Mouse (Mus musculus): ENCODE data around the gene Zfp202. TPM values are rescaled to one million over a fixed set of nuclear protein-coding genes. Genes with fewer than 3 reads are reported as not detected.
"Not testable (repeated sequence)": the region's sequence is repeated elsewhere in the genome, so short reads cannot be mapped to it uniquely, and the experiment has no call there.

Zfp202 gene
- polyA plus RNA-seq (2014; fragmentation: Nextera tagmentation; extraction: Ambion mirVana): 6.2 and 7.9 TPM in 2 replicates

- H3K9ac ChIP-seq (ENCODE audit: low read length): peak within 1 kb of the TSS; percentile 76
- under 1% methylated on average over 56 of the region's 63 CpGs for WGBS
- ATAC-seq (ENCODE audit: insufficient number of reproducible peaks, low FRiP score, low TSS enrichment, low read depth) (peak; percentile 97), DNase-seq (ENCODE audit: low spot score) (peak; percentile 89)
- H3K36me3 ChIP-seq (ENCODE audit: control insufficient read depth, insufficient read depth, low read length): no peaks in the 10 kb centered on the region
- H3K27me3 ChIP-seq (ENCODE audit: control insufficient read depth, insufficient read depth, low read length): no peaks in the 10 kb centered on the region
- peak within 1 kb of the TSS; percentile 72 for H3K4me2 ChIP-seq (ENCODE audit: low read depth, severe bottlenecking)
- H3K4me3 ChIP-seq (ENCODE audit: low read depth, low read length): peak within 1 kb of the TSS; percentile 74
- H3K27ac ChIP-seq (replicated peaks; ENCODE audit: low read depth, low read length): no peak within 1 kb of the TSS
- no peaks in the 10 kb centered on the region for H3K9me3 ChIP-seq (ENCODE audit: control insufficient read depth, low read length)
- peaks cover 3% of the 10 kb centered on the region; the same call in 1 of the 2 replicates for H3K4me1 ChIP-seq (ENCODE audit: control insufficient read depth, insufficient read depth, low read length)
Observed at GRCm38 (mm10) chr9:40192098-40193038, at the start of gene Zfp202. Gene Zfp202 (plus strand): TSS chr9:40192316.

GRCm38 (mm10) chr9:40155118-40155644 lies 36.9 kb upstream of the Zfp202 start:
- no peak overlapping the region for H3K4me2 ChIP-seq (ENCODE audit: low read depth, severe bottlenecking)
- 71% methylated on average over 4 of the region's 4 CpGs for whole genome bisulfite sequencing
- H3K27me3 ChIP-seq (ENCODE audit: control insufficient read depth, insufficient read depth, low read length): no peaks in the 10 kb centered on the region
- no peaks in the 10 kb centered on the region for H3K4me1 ChIP-seq (ENCODE audit: control insufficient read depth, insufficient read depth, low read length)
- no peaks in the 10 kb centered on the region for H3K36me3 ChIP-seq (ENCODE audit: control insufficient read depth, insufficient read depth, low read length)
- no peak overlapping the region for H3K9ac ChIP-seq (ENCODE audit: low read length)
- DNase-seq (ENCODE audit: low spot score) (no peak), ATAC-seq (ENCODE audit: insufficient number of reproducible peaks, low FRiP score, low TSS enrichment, low read depth) (no peak)
- H3K4me3 ChIP-seq (ENCODE audit: low read depth, low read length): no peak overlapping the region
- H3K9me3 ChIP-seq (ENCODE audit: control insufficient read depth, low read length): no peaks in the 10 kb centered on the region
- no peak overlapping the region for H3K27ac ChIP-seq (replicated peaks; ENCODE audit: low read depth, low read length)

GRCm38 (mm10) chr9:40166446-40166845 lies 25.7 kb upstream of the Zfp202 start:
- DNase-seq (ENCODE audit: low spot score): no peak
- ATAC-seq (ENCODE audit: insufficient number of reproducible peaks, low FRiP score, low TSS enrichment, low read depth): no peak

GRCm38 (mm10) chr9:40177017-40177416 lies 15.1 kb upstream of the Zfp202 start:
- Histone ChIP-seq H3K9ac (ENCODE audit: low read length) (no peak overlapping the region), H3K9me3 (ENCODE audit: control insufficient read depth, low read length) (no peaks in the 10 kb centered on the region), H3K4me2 (ENCODE audit: low read depth, severe bottlenecking) (no peak overlapping the region), H3K4me1 (ENCODE audit: control insufficient read depth, insufficient read depth, low read length) (no peaks in the 10 kb centered on the region), H3K36me3 (ENCODE audit: control insufficient read depth, insufficient read depth, low read length) (no peaks in the 10 kb centered on the region), H3K27ac (replicated peaks; ENCODE audit: low read depth, low read length) (no peak overlapping the region), H3K4me3 (ENCODE audit: low read depth, low read length) (no peak overlapping the region), H3K27me3 (ENCODE audit: control insufficient read depth, insufficient read depth, low read length) (no peaks in the 10 kb centered on the region)
- WGBS: 92% methylated on average over 6 of the region's 6 CpGs
- no peak for DNase-seq (ENCODE audit: low spot score)
- no peak for ATAC-seq (ENCODE audit: insufficient number of reproducible peaks, low FRiP score, low TSS enrichment, low read depth)

More at GRCm38 (mm10) chr9:40166446-40166845, 25.7 kb upstream of the Zfp202 start:
- Histone ChIP-seq H3K4me3 (ENCODE audit: low read depth, low read length) (no peak overlapping the region), H3K27ac (replicated peaks; ENCODE audit: low read depth, low read length) (no peak overlapping the region), H3K4me2 (ENCODE audit: low read depth, severe bottlenecking) (no peak overlapping the region), H3K9ac (ENCODE audit: low read length) (no peak overlapping the region), H3K36me3 (ENCODE audit: control insufficient read depth, insufficient read depth, low read length) (no peaks in the 10 kb centered on the region), H3K9me3 (ENCODE audit: control insufficient read depth, low read length) (no peaks in the 10 kb centered on the region), H3K27me3 (ENCODE audit: control insufficient read depth, insufficient read depth, low read length) (no peaks in the 10 kb centered on the region), H3K4me1 (ENCODE audit: control insufficient read depth, insufficient read depth, low read length) (no peaks in the 10 kb centered on the region)
- WGBS: 96% methylated on average over 1 of the region's 1 CpGs

GRCm38 (mm10) chr9:40180620-40181019 lies 11.5 kb upstream of the Zfp202 start, which contains the start of gene Olfr986:
Gene Olfr986 (plus strand): TSS chr9:40180920.
- Histone ChIP-seq H3K27me3 (ENCODE audit: control insufficient read depth, insufficient read depth, low read length) (no peaks in the 10 kb centered on the region), H3K27ac (replicated peaks; ENCODE audit: low read depth, low read length) (no peak within 1 kb of the TSS), H3K4me1 (ENCODE audit: control insufficient read depth, insufficient read depth, low read length) (no peaks in the 10 kb centered on the region), H3K9me3 (ENCODE audit: control insufficient read depth, low read length) (no peaks in the 10 kb centered on the region), H3K4me2 (ENCODE audit: low read depth, severe bottlenecking) (no peak within 1 kb of the TSS), H3K4me3 (ENCODE audit: low read depth, low read length) (no peak within 1 kb of the TSS), H3K36me3 (ENCODE audit: control insufficient read depth, insufficient read depth, low read length) (no peaks in the 10 kb centered on the region), H3K9ac (ENCODE audit: low read length) (no peak within 1 kb of the TSS)
- WGBS: 84% methylated on average over 5 of the region's 5 CpGs
- DNase-seq (ENCODE audit: low spot score): no peak
- ATAC-seq (ENCODE audit: insufficient number of reproducible peaks, low FRiP score, low TSS enrichment, low read depth): no peak

- H3K27me3 ChIP-seq (ENCODE audit: control insufficient read depth, insufficient read depth, low read length); H3K27ac ChIP-seq (replicated peaks; ENCODE audit: low read depth, low read length); H3K4me2 ChIP-seq (ENCODE audit: low read depth, severe bottlenecking); H3K4me3 ChIP-seq (ENCODE audit: low read depth, low read length); H3K36me3 ChIP-seq (ENCODE audit: control insufficient read depth, insufficient read depth, low read length); DNase-seq (ENCODE audit: low spot score); H3K9ac ChIP-seq (ENCODE audit: low read length); H3K4me1 ChIP-seq (ENCODE audit: control insufficient read depth, insufficient read depth, low read length); H3K9me3 ChIP-seq (ENCODE audit: control insufficient read depth, low read length); ATAC-seq (ENCODE audit: insufficient number of reproducible peaks, low FRiP score, low TSS enrichment, low read depth): not testable (repeated sequence)
- WGBS: 79% methylated on average over 2 of the region's 2 CpGs
Observed at GRCm38 (mm10) chr9:40185166-40185565, 7.0 kb upstream of the Zfp202 start.

- ATAC-seq (ENCODE audit: insufficient number of reproducible peaks, low FRiP score, low TSS enrichment, low read depth) (no peak), DNase-seq (ENCODE audit: low spot score) (no peak)
- H3K27ac ChIP-seq (replicated peaks; ENCODE audit: low read depth, low read length): no peak overlapping the region
- 95% methylated on average over 8 of the region's 9 CpGs for WGBS
- H3K4me3 ChIP-seq (ENCODE audit: low read depth, low read length): peak overlapping the region; percentile 74; the same call in 1 of the 2 replicates
- H3K9me3 ChIP-seq (ENCODE audit: control insufficient read depth, low read length): no peaks in the 10 kb centered on the region
- H3K4me1 ChIP-seq (ENCODE audit: control insufficient read depth, insufficient read depth, low read length): peaks cover 3% of the 10 kb centered on the region; the same call in 1 of the 2 replicates
- no peaks in the 10 kb centered on the region for H3K36me3 ChIP-seq (ENCODE audit: control insufficient read depth, insufficient read depth, low read length)
- H3K4me2 ChIP-seq (ENCODE audit: low read depth, severe bottlenecking): peak overlapping the region; percentile 72
- no peaks in the 10 kb centered on the region for H3K27me3 ChIP-seq (ENCODE audit: control insufficient read depth, insufficient read depth, low read length)
- H3K9ac ChIP-seq (ENCODE audit: low read length): peak overlapping the region; percentile 76; the same call in 1 of the 2 replicates
Observed at GRCm38 (mm10) chr9:40191086-40191876, 835 bp upstream of the Zfp202 start.

- Histone ChIP-seq H3K4me2 (ENCODE audit: low read depth, severe bottlenecking) (no peak overlapping the region), H3K27me3 (ENCODE audit: control insufficient read depth, insufficient read depth, low read length) (no peaks in the 10 kb centered on the region), H3K9ac (ENCODE audit: low read length) (no peak overlapping the region), H3K36me3 (ENCODE audit: control insufficient read depth, insufficient read depth, low read length) (no peaks in the 10 kb centered on the region), H3K9me3 (ENCODE audit: control insufficient read depth, low read length) (no peaks in the 10 kb centered on the region), H3K27ac (replicated peaks; ENCODE audit: low read depth, low read length) (no peak overlapping the region), H3K4me1 (ENCODE audit: control insufficient read depth, insufficient read depth, low read length) (peaks cover 3% of the 10 kb centered on the region; the same call in 1 of the 2 replicates), H3K4me3 (ENCODE audit: low read depth, low read length) (no peak overlapping the region)
- ATAC-seq (ENCODE audit: insufficient number of reproducible peaks, low FRiP score, low TSS enrichment, low read depth): no peak
- DNase-seq (ENCODE audit: low spot score): no peak
- 92% methylated on average over 3 of the region's 3 CpGs for WGBS
Observed at GRCm38 (mm10) chr9:40195981-40196380, 3.9 kb downstream of the Zfp202 start.

All from limb, embryonic 11.5 days (tissue).